Mouse (Mus musculus) embryo, embryonic 9.5 days (tissue): ENCODE data around the gene Dlst.

Experiments
- DNase-seq: peaks from one replicate; pipeline ENCODE4 v3.0.0-alpha.2; 2017; ENCODE audit errors: extremely low spot score

Dlst gene

GRCm38 (mm10) chr12:85182345-85182643, 71.7 kb downstream of the Dlst start:
- no peak for DNase-seq

- DNase-seq, result no peak
These were observed 72.3 kb downstream of the Dlst start for GRCm38 (mm10) chr12:85182898-85183297.

- no peak for DNase-seq
These were observed 73.5 kb downstream of the Dlst start for GRCm38 (mm10) chr12:85184118-85184517.
